Mouse (Mus musculus) forebrain, embryonic 11.5 days (tissue): ENCODE measurements at regions not wholly inside any gene's neighbourhood (a gene's known extent, or its start where the extent isn't known, plus 50 kb on each side); places are given as distances from the start of the nearest gene placed in this dataset.

ENCODE experiments used
- ATAC-seq: fragments of 200-750 bp; cut with Nextera tagmentation; replicated peaks from 2 replicates; pipeline ENCODE4 v1.8.0; 2017; ENCODE audit warnings: moderate TSS enrichment; ENCODE audit not compliant: low FRiP score
- DNase-seq: peaks from one replicate; pipeline ENCODE4 v3.0.0-alpha.2; 2017; ENCODE audit warnings: low spot score
- H3K27ac ChIP-seq: fragments of 300-500 bp; sonication (generic); 2 replicates; pipeline ENCODE4 v1.5.1; 2014; ENCODE audit warnings: low read depth, low read length
- H3K27me3 ChIP-seq: fragments of 300-500 bp; sonication (generic); 2 replicates; pipeline ENCODE4 v1.6.1; 2014; ENCODE audit warnings: mild to moderate bottlenecking, low read length, mixed read lengths; ENCODE audit not compliant: control insufficient read depth, insufficient read depth
- H3K36me3 ChIP-seq: fragments of 300-500 bp; sonication (generic); 2 replicates; pipeline ENCODE4 v1.6.1; 2014; ENCODE audit warnings: mild to moderate bottlenecking, low read length, moderate library complexity, mixed read lengths; ENCODE audit not compliant: control insufficient read depth, insufficient read depth
- H3K4me1 ChIP-seq: fragments of 300-500 bp; sonication (generic); replicated peaks from 2 replicates; pipeline ENCODE4 v1.6.1; 2014; ENCODE audit warnings: low read length, mixed read lengths; ENCODE audit not compliant: control insufficient read depth, insufficient read depth
- H3K4me2 ChIP-seq: fragments of 300-500 bp; sonication (generic); 2 replicates; pipeline ENCODE4 v1.6.1; 2014; ENCODE audit warnings: low read depth, mild to moderate bottlenecking, low read length, moderate library complexity, mixed read lengths; ENCODE audit not compliant: severe bottlenecking
- H3K4me3 ChIP-seq: fragments of 300-500 bp; sonication (generic); 2 replicates; pipeline ENCODE4 v1.5.1; 2014; ENCODE audit warnings: low read depth, low read length
- H3K9ac ChIP-seq: fragments of 300-500 bp; sonication (generic); 2 replicates; pipeline ENCODE4 v1.6.1; 2014; ENCODE audit warnings: low read length
- H3K9me3 ChIP-seq: fragments of 300-500 bp; sonication (generic); 2 replicates; pipeline ENCODE4 v1.6.1; 2016; ENCODE audit warnings: low read length, mixed read lengths; ENCODE audit not compliant: control insufficient read depth
- WGBS: fragments of 180-500 bp; shearing (Covaris S2); extraction: QIAGEN DNeasy Blood & Tissue Kit; methylation state at CpG from one replicate; pipeline ENCODE4 v1.1.7; 2014; 5-methylcytosine and 5-hydroxymethylcytosine counted together

DNA sequence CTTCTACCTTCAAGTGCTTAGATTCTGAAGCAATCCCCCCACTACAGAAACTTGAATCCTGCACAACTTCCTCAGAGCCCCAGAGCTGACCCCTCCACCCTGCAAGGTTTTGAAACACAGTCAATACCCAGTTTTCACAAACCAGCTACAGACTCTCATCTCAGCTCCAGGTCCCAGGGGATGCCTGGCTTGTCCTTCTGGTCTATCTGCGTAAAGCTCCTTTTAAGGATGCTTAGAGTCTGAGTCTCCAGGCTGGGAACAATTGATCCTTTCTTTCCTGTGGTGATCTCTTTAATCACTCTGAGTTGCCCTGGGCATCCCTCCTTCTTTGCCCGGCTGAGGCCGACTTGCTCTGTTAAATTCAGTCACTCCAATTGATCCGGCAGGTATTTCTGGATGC is 500.4 kb downstream of the Med13l start:
- ATAC-seq (no peak), DNase-seq (no peak)
- H3K27ac ChIP-seq: no peak overlapping the region
- no peaks in the 10 kb centered on the region for H3K9me3 ChIP-seq
- H3K9ac ChIP-seq: no peak overlapping the region
- no peak overlapping the region for H3K4me2 ChIP-seq
- 10% methylated on average over 4 of the region's 4 CpGs for WGBS
- no peaks in the 10 kb centered on the region for H3K4me1 ChIP-seq
- H3K27me3 ChIP-seq: no peaks in the 10 kb centered on the region; the same call in 1 of the 2 replicates
- H3K36me3 ChIP-seq: no peaks in the 10 kb centered on the region
- no peak overlapping the region for H3K4me3 ChIP-seq

DNA sequence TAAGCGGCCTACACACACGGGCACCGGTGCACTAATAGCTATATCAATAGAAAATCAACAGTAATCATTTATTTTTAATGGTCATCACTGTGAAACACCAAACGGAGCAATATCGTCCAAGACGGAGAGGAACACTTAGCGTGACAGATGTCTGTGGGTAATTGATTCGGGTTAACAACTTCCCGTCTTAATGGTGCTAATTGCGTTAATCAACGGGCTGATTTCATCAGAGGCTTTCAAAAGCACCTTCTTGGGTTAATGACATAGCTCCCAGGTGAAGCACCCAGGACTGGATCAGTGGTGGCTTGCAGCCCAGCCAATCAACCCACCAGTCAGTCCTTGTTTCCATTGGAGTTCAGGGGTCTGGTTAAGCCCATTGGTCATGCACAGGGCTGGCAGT is 502.0 kb downstream of the Med13l start:
- H3K36me3 ChIP-seq: no peaks in the 10 kb centered on the region
- no peak overlapping the region for H3K27ac ChIP-seq
- H3K4me1 ChIP-seq: no peaks in the 10 kb centered on the region
- DNase-seq: no peak
- H3K27me3 ChIP-seq: no peaks in the 10 kb centered on the region
- H3K9ac ChIP-seq: no peak overlapping the region
- no peak overlapping the region for H3K4me3 ChIP-seq
- ATAC-seq: no peak
- no peaks in the 10 kb centered on the region for H3K9me3 ChIP-seq
- WGBS: 80% methylated on average over 11 of the region's 11 CpGs
- no peak overlapping the region for H3K4me2 ChIP-seq

DNA sequence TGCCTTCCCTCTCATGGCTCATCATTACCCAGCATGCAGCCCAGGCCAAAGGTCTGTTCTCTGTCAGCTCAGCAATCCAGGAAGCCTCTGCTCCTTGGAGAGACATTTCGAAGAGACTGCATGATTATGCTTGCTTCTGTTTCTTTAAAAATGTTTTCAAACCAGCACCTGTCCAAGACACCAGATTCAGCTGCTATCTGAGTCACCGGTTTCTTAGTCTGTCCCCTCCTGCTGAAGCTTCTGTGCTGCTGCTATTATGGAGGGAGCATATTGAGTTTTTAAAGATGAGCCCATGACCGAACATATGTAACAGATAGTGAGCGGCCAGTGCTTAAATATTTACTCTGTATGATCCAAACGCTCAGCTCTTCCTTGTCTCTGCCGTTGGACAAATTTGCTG is 506.2 kb downstream of the Med13l start:
- no peak overlapping the region for H3K4me3 ChIP-seq
- H3K9ac ChIP-seq: no peak overlapping the region
- DNase-seq (no peak), ATAC-seq (no peak)
- no peaks in the 10 kb centered on the region for H3K4me1 ChIP-seq
- no peaks in the 10 kb centered on the region for H3K27me3 ChIP-seq
- no peak overlapping the region for H3K27ac ChIP-seq
- no peaks in the 10 kb centered on the region for H3K9me3 ChIP-seq
- no peaks in the 10 kb centered on the region for H3K36me3 ChIP-seq
- WGBS: 91% methylated on average over 6 of the region's 6 CpGs
- no peak overlapping the region for H3K4me2 ChIP-seq

DNA sequence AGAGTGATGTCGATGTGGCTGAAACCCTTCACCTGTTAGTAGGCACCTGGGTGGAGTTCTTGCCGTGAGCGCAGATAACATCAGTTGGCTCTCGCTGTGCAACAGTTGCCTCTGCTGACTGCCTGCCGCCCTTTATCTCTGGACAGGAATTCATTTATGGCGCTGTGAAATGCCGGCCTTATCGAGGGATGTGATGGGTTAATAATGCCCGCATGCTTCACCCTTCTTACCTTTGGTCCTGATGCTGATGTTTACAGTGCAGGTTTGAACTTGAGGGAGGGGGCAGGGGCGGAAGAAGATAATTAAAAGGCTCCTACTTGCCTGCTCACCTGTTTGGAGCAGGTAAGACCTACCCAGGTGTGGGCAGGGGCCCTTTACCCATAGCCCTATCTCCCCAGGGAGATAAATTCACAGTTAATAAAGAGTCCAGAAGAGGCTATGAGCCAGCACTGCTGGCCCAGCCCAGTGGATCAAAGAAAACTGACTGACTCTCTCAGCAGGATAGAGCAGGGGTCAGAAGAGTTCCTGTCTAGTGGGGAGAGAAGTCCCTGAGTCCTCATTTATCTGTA is 509.4 kb downstream of the Med13l start:
- 80% methylated on average over 10 of the region's 10 CpGs for WGBS
- Histone ChIP-seq H3K4me1 (no peaks in the 10 kb centered on the region), H3K4me3 (no peak overlapping the region), H3K9ac (no peak overlapping the region), H3K36me3 (no peaks in the 10 kb centered on the region), H3K27me3 (no peaks in the 10 kb centered on the region), H3K4me2 (no peak overlapping the region), H3K9me3 (no peaks in the 10 kb centered on the region), H3K27ac (no peak overlapping the region)
- DNase-seq (no peak), ATAC-seq (no peak)

DNA sequence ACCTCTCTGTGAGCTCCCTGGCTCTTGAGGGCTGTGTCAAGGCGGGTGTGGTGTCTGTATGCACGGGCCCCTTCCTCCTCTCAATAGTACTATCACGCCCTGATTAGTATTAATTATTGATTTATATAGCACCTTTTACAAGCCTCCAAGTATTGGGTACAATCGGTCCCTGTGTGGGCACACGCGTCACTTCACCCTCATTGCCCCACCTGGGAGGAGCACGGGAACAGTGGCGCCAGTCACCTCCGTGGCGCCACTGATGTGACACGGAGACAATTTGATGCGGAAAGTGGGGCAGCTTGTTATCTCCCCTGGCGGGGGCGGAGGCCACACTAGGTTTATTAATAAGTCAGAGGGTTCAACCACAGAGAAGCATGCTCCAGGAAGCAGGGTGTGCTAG is 512.2 kb downstream of the Med13l start:
- Histone ChIP-seq H3K4me2 (no peak overlapping the region), H3K27me3 (no peaks in the 10 kb centered on the region), H3K27ac (no peak overlapping the region), H3K9me3 (no peaks in the 10 kb centered on the region), H3K4me3 (no peak overlapping the region), H3K4me1 (no peaks in the 10 kb centered on the region), H3K36me3 (no peaks in the 10 kb centered on the region), H3K9ac (no peak overlapping the region)
- no peak for DNase-seq
- ATAC-seq: no peak
- 97% methylated on average over 14 of the region's 14 CpGs for WGBS

DNA sequence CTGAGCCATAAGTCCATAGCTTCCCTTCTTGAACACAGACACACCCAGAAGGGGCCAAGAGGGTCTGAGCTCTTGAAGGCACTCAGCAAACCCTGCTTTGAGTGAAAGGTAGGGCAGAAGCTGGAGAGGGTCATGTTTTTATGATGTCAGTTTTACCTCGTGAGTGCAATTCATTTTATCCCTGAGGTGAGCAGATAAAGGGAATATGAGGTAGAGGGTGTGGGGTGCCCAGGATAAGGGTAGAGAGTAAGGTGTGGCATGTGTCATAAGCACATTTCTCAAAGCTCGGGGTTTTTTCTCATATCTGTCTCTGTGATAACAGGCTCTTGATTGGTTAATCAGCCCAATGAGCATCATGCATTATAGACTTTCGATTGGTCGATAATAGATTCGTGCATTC is 520.3 kb downstream of the Med13l start:
- Histone ChIP-seq H3K4me2 (no peak overlapping the region), H3K9ac (no peak overlapping the region), H3K27ac (no peak overlapping the region), H3K4me1 (peaks cover 1% of the 10 kb centered on the region; the same call in 1 of the 2 replicates), H3K9me3 (no peaks in the 10 kb centered on the region), H3K36me3 (no peaks in the 10 kb centered on the region), H3K4me3 (no peak overlapping the region), H3K27me3 (peaks cover 8% of the 10 kb centered on the region)
- 80% methylated on average over 5 of the region's 5 CpGs for WGBS
- DNase-seq: no peak
- no peak for ATAC-seq

DNA sequence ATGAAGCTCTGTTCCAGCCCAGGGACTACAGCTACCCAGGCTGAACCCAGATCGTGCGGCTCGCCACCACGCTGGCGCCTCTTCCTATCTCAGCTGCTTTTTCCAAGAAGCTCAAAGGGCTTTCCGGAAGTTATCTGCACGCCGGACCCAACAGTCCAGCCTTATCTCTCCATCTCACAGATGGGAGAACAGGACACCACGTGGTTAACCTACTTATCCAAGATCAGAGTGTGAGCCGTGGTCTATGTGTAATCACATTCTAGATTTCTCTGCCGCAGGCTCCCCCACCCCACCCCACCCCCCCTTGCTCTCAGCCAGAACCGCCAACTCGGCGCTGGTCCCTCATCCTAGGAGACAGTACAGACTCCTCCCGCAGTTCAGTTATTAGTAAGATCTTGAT is 522.4 kb downstream of the Med13l start:
- WGBS: 83% methylated on average over 15 of the region's 15 CpGs
- no peak for ATAC-seq
- H3K4me2 ChIP-seq: no peak overlapping the region

DNA sequence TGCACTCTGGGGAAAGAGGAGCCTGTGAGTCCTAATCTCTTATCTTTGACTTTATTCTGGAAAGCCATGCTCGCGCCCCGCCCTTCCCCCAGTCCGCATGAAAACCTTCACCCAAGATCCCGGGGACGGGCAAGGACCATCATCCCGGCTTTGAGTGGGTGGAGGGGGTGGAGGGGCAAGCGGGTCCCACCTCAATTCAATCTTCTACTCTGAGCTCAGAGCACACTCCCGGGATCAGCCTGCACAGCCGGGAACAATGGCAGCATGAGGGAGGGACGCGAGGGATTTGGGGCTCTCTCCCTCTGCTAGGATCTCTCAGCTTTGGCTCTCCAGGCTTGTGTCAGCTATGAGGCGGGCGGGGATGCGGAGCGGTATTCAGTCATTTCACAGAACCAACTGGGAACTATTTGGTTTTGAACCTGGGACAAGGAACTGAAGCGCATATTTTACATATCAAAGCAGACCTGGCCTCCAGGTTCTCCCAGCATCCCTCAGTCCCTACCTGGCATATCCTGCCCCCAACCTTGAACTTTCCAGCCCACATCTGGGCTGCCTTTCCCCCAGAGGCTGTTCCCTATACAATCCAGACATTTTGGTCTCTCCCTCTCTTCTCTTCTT is 537.2 kb downstream of the Med13l start:
- H3K4me1 ChIP-seq: no peaks in the 10 kb centered on the region; the same call in 1 of the 2 replicates
- H3K4me3 ChIP-seq: 0 out of 2 replicates have a peak overlapping the region, but pooled peaks have one; percentile 14
- peak overlapping the region; percentile 47; the same call in 1 of the 2 replicates for H3K9ac ChIP-seq
- ATAC-seq: no peak
- H3K9me3 ChIP-seq: no peaks in the 10 kb centered on the region
- no peaks in the 10 kb centered on the region for H3K36me3 ChIP-seq
- H3K27ac ChIP-seq: no peak overlapping the region
- peak; percentile 60 for DNase-seq
- H3K4me2 ChIP-seq: peak overlapping the region; percentile 53
- 3% methylated on average over 17 of the region's 17 CpGs for WGBS
- H3K27me3 ChIP-seq: no peaks in the 10 kb centered on the region

More for the DNA sequence above, 522.4 kb downstream of the Med13l start:
- no peaks in the 10 kb centered on the region for H3K9me3 ChIP-seq
- peaks cover 25% of the 10 kb centered on the region for H3K27me3 ChIP-seq
- DNase-seq: no peak
- H3K4me1 ChIP-seq: peaks cover 5% of the 10 kb centered on the region; the same call in 1 of the 2 replicates
- H3K27ac ChIP-seq: no peak overlapping the region
- H3K9ac ChIP-seq: no peak overlapping the region
- no peak overlapping the region for H3K4me3 ChIP-seq
- no peaks in the 10 kb centered on the region for H3K36me3 ChIP-seq

DNA sequence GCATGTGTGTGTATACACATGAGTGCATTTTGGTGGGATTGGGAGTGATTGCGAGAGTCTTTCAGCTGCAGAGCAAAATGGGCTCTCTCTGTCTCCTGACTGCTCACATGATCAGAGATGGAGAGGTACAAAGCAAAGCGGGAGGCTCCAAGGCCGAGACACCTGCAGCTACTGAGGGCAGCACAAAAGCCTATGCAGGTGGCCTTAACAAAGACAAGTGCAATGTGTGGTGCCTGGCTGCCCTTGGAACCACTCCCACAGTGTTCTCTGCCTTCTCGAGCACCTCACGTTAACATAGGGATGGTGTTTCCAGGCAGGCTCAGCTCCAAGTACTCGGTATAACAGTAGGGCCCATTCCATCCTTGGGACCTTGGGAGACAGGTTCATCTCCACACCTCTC is 539.3 kb downstream of the Med13l start:
- DNase-seq (no peak), ATAC-seq (no peak)
- H3K4me1 ChIP-seq: no peaks in the 10 kb centered on the region; the same call in 1 of the 2 replicates
- no peak overlapping the region for H3K9ac ChIP-seq
- H3K9me3 ChIP-seq: no peaks in the 10 kb centered on the region
- H3K36me3 ChIP-seq: no peaks in the 10 kb centered on the region
- H3K27me3 ChIP-seq: no peaks in the 10 kb centered on the region
- H3K4me2 ChIP-seq: no peak overlapping the region
- 68% methylated on average over 6 of the region's 6 CpGs for WGBS
- no peak overlapping the region for H3K4me3 ChIP-seq
- H3K27ac ChIP-seq: no peak overlapping the region
